Mouse (Mus musculus) mature B cell (primary cell): ENCODE measurements around the gene Clip3.

Source experiments
- in situ Hi-C: fragments of 300-500 bp; cut with MboI; formaldehyde crosslinking; loops from 2 replicates; pipeline ENCODE4 v1.14.3; 2019

The Clip3 gene

GRCm38 (mm10) chr7:30291215-30292131 is at the start of gene Clip3:
Gene Clip3, plus strand, starts transcription at chr7:30291728.
- in situ Hi-C loops = no loop called here

GRCm38 (mm10) chr7:30251956-30252954 is 39.3 kb upstream of the Clip3 start:
- in situ Hi-C loops = no loop called here

GRCm38 (mm10) chr7:30265041-30265440 is 26.5 kb upstream of the Clip3 start:
- in situ Hi-C loops = no loop called here

- in situ Hi-C loops = no loop called here
These were observed 26.0 kb upstream of the Clip3 start for GRCm38 (mm10) chr7:30265531-30265930.

GRCm38 (mm10) chr7:30265935-30266334 is 25.6 kb upstream of the Clip3 start:
- in situ Hi-C loops = no loop called here

- in situ Hi-C loops = no loop called here
These were observed 24.7 kb upstream of the Clip3 start for GRCm38 (mm10) chr7:30266780-30267179.

GRCm38 (mm10) chr7:30269641-30270040 is 21.9 kb upstream of the Clip3 start:
- in situ Hi-C loops = no loop called here

GRCm38 (mm10) chr7:30274383-30274782 is 17.1 kb upstream of the Clip3 start:
- in situ Hi-C loops = no loop called here

- in situ Hi-C loops = no loop called here
These were observed 12.6 kb upstream of the Clip3 start for GRCm38 (mm10) chr7:30278911-30279310.

- in situ Hi-C loops = no loop called here
These were observed 12.0 kb upstream of the Clip3 start for GRCm38 (mm10) chr7:30279536-30279935.

- in situ Hi-C loops = no loop called here
These were observed 11.4 kb upstream of the Clip3 start, which contains the start of the genes Thap8 and Wdr62 for GRCm38 (mm10) chr7:30279951-30280669. Gene Thap8, plus strand, starts transcription at chr7:30280094. Gene Wdr62, minus strand, starts transcription at chr7:30280419.

GRCm38 (mm10) chr7:30280670-30281138 is 10.8 kb upstream of the Clip3 start:
- in situ Hi-C loops = no loop called here

- in situ Hi-C loops = no loop called here
These were observed 10.0 kb upstream of the Clip3 start for GRCm38 (mm10) chr7:30281522-30281921.

GRCm38 (mm10) chr7:30282740-30283139 is 8.8 kb upstream of the Clip3 start:
- in situ Hi-C loops = no loop called here

GRCm38 (mm10) chr7:30286701-30287410 is 4.7 kb upstream of the Clip3 start:
- in situ Hi-C loops = no loop called here

GRCm38 (mm10) chr7:30288046-30288445 is 3.5 kb upstream of the Clip3 start:
- in situ Hi-C loops = no loop called here

GRCm38 (mm10) chr7:30289071-30289713 is 2.3 kb upstream of the Clip3 start:
- in situ Hi-C loops = no loop called here

GRCm38 (mm10) chr7:30289714-30290399 is 1.7 kb upstream of the Clip3 start:
- in situ Hi-C loops = no loop called here

GRCm38 (mm10) chr7:30293795-30294194 is 2.3 kb downstream of the Clip3 start:
- in situ Hi-C loops = no loop called here

GRCm38 (mm10) chr7:30294296-30294695 is 2.8 kb downstream of the Clip3 start:
- in situ Hi-C loops = no loop called here
